In genomic region chr10:68166695-68167086, GRCm38 (mm10) we compare ENCODE assay signal across 13 mouse cellular contexts.
DNase-seq lines count a peak whose midpoint lies in the region; ATAC-seq and TF ChIP-seq lines count a peak whose summit lies in the region.
"Had no signal": no experiment of that assay in that cellular context is flagged by ENCODE, and none has a peak within 500 bp of the region (broad histone marks: within the 10 kb centered on the region; RNA-seq: fewer than 3 reads in every experiment).

No protein-coding gene starts in this region.

- no peaks in the 10 kb centered on the region for H3K27me3 ChIP-seq in hindbrain, embryonic 13.5 days
- no peaks in the 10 kb centered on the region for H3K27me3 ChIP-seq in hindbrain, postnatal 0 days (ENCODE audit: insufficient read depth, low read length)

- no peak overlapping the region for H3K9ac ChIP-seq in hindbrain, embryonic 13.5 days
- H3K9ac ChIP-seq in hindbrain, postnatal 0 days (replicated peaks; ENCODE audit: low read length): no peak overlapping the region

- H3K9me3 ChIP-seq in hindbrain, embryonic 13.5 days: no peaks in the 10 kb centered on the region
- H3K9me3 ChIP-seq in hindbrain, postnatal 0 days (ENCODE audit: low read length): no peaks in the 10 kb centered on the region

- peaks cover 31% of the 10 kb centered on the region for H3K4me1 ChIP-seq in hindbrain, embryonic 13.5 days (replicated peaks)
- peaks cover 4% of the 10 kb centered on the region; the same call in 1 of the 2 replicates for H3K4me1 ChIP-seq in hindbrain, postnatal 0 days (ENCODE audit: insufficient read depth, low read length)

- H3K4me3 ChIP-seq in hindbrain, embryonic 13.5 days: no peak overlapping the region
- H3K4me3 ChIP-seq in hindbrain, postnatal 0 days (ENCODE audit: low read length): no peak overlapping the region

- H3K4me2 ChIP-seq in hindbrain, embryonic 13.5 days: no peak overlapping the region
- H3K4me2 ChIP-seq in hindbrain, postnatal 0 days (ENCODE audit: low read depth, low read length): no peak overlapping the region

- TF ChIP-seq CTCF in hindbrain, postnatal 0 days (IDR thresholded peaks at IDR 0.05; ENCODE audit: low read depth): no peak

- 70% methylated on average over 2 of the region's 2 CpGs for WGBS in hindbrain, embryonic 13.5 days
- 78% methylated on average over 2 of the region's 2 CpGs for WGBS in hindbrain, postnatal 0 days

- no peaks in the 10 kb centered on the region for H3K36me3 ChIP-seq in hindbrain, embryonic 13.5 days
- H3K36me3 ChIP-seq in hindbrain, postnatal 0 days (ENCODE audit: insufficient read depth, low read length): no peaks in the 10 kb centered on the region

- DNase-seq in hindbrain, postnatal 0 days (ENCODE audit: low spot score): no peak
- peak; percentile 70 for DNase-seq in 3T3-L1 (ENCODE audit: low read depth, low spot score)
- DNase-seq in CD4-positive helper T cell, adult 2 months (ENCODE audit: low read depth, low spot score): peak; percentile 20
- no peak for DNase-seq in MN1 (ENCODE audit: low spot score)
- no peak for DNase-seq in layer of hippocampus, postnatal 10 days (ENCODE audit: low spot score in 2 of 2)
- DNase-seq in gastrocnemius, postnatal 25 days: no peak
- DNase-seq: cerebellum, adult 11 months; layer of hippocampus, adult 9-11 months; lung, adult 2 months; spleen, adult 18-20 months; thymus, postnatal 4 days had no signal

- ATAC-seq in hindbrain, embryonic 13.5 days (ENCODE audit: low FRiP score): no peak
- no peak for ATAC-seq in hindbrain, postnatal 0 days
- ATAC-seq in inflammation-experienced regulatory T-cells, adult 6 months: peak; percentile 59

- H3K27ac ChIP-seq in hindbrain, embryonic 13.5 days: peak overlapping the region; percentile 53; the same call in 1 of the 2 replicates
- H3K27ac ChIP-seq in hindbrain, postnatal 0 days: no peak overlapping the region

Comparison
In these comparisons a context has a peak if more than half of its experiments do, and no peak if none do; other contexts are left out.
1. DNase-seq: peak in 3T3-L1 (single experiment) and CD4-positive helper T cell, adult 2 months (single experiment); none in hindbrain, postnatal 0 days (single experiment), MN1 (single experiment), layer of hippocampus, postnatal 10 days (0 of 2) and gastrocnemius, postnatal 25 days (single experiment).